ENCODE assay signal across 10 mouse cellular contexts in the genomic region with DNA sequence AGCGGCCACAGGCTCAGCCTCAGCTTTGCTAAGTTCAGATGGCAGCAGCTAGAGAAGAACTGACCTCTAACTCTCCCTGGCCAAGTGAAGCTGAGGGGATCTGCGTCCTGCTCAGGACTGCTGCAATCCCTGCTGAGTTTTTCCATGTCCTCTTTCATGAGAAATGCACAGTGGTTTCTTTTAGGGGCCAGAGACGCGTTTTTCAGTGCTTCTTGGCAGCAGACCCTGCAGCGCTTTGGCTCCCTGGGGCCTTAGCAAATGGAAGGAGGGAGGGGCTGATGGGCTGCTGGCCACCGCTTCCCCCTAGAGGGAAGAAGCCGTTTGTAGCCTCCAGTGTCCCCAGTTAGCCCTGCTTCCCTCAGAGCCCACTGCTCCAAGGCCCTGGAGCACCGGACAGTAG. TPM values are rescaled to one million over a fixed set of nuclear protein-coding genes. Genes with fewer than 3 reads are reported as not detected.
DNase-seq lines count a peak whose midpoint lies in the region; ATAC-seq and TF ChIP-seq lines count a peak whose summit lies in the region.
"Had no signal": no experiment of that assay in that cellular context is flagged by ENCODE, and none has a peak within 500 bp of the region (broad histone marks: within the 10 kb centered on the region; RNA-seq: fewer than 3 reads in every experiment).

No protein-coding gene starts in this region.

- no peak overlapping the region for H3K9ac ChIP-seq in intestine, embryonic 14.5 days (ENCODE audit: low read length)
- H3K9ac ChIP-seq: midbrain, embryonic 12.5 days had no signal

- 42% methylated on average over 8 of the region's 8 CpGs for WGBS in kidney, adult 2 months
- 23% methylated on average over 8 of the region's 8 CpGs for WGBS in intestine, embryonic 14.5 days
- WGBS in olfactory bulb, adult 2 months, result 20% methylated on average over 8 of the region's 8 CpGs

- ATAC-seq in intestine, embryonic 14.5 days (replicated peaks; ENCODE audit: low FRiP score, low TSS enrichment, low read depth), result no peak

- no peak for TF ChIP-seq POLR2A in kidney, adult 2 months (IDR thresholded peaks at IDR 0.05; ENCODE audit: low read depth, low read length)
- TF ChIP-seq POLR2A in olfactory bulb, adult 2 months (IDR thresholded peaks at IDR 0.05; ENCODE audit: insufficient read depth, low read depth, low read length), result no peak

- H3K9me3 ChIP-seq in intestine, embryonic 14.5 days (ENCODE audit: control insufficient read depth, low read length), result no peaks in the 10 kb centered on the region
- H3K9me3 ChIP-seq: midbrain, embryonic 12.5 days had no signal

- no peak for TF ChIP-seq CTCF in kidney, adult 2 months (conservative IDR thresholded peaks at IDR 0.05; ENCODE audit: insufficient read depth, insufficient read length, low read depth, low read length)
- TF ChIP-seq CTCF in olfactory bulb, adult 2 months (IDR thresholded peaks at IDR 0.05; ENCODE audit: insufficient read depth, low read depth, low read length), result no peak

- H3K36me3 ChIP-seq in kidney, adult 2 months (ENCODE audit: control insufficient read depth, insufficient read depth, low read length), result no peaks in the 10 kb centered on the region
- H3K36me3 ChIP-seq in intestine, embryonic 14.5 days (ENCODE audit: control insufficient read depth, insufficient read depth, low read length), result no peaks in the 10 kb centered on the region
- H3K36me3 ChIP-seq: midbrain, embryonic 12.5 days had no signal

- H3K4me1 ChIP-seq in kidney, adult 2 months (ENCODE audit: control insufficient read depth, insufficient read depth, low read length), result no peaks in the 10 kb centered on the region; the same call in 1 of the 2 replicates
- H3K4me1 ChIP-seq in intestine, embryonic 14.5 days (replicated peaks; ENCODE audit: control insufficient read depth, insufficient read depth, low read length), result peaks cover 22% of the 10 kb centered on the region; the same call in 1 of the 2 replicates
- H3K4me1 ChIP-seq in olfactory bulb, adult 2 months (ENCODE audit: control insufficient read depth, insufficient read depth, low read length), result peaks cover 41% of the 10 kb centered on the region

- peak; percentile 31 for DNase-seq in kidney, adult 2 months
- DNase-seq in kidney, adult 9 months, result no peak
- DNase-seq in cerebellum, adult 11 months, result peak; percentile 42
- DNase-seq in gastrocnemius, postnatal 25 days, result peak; percentile 76
- DNase-seq in intestine, embryonic 14.5 days (ENCODE audit: low spot score), result no peak
- no peak for DNase-seq in adrenal gland, adult 2 months
- no peak for DNase-seq in left cerebral cortex, adult 8-10 months (ENCODE audit: low spot score in 2 of 2)

- no peak overlapping the region for H3K4me3 ChIP-seq in kidney, adult 2 months (ENCODE audit: insufficient read depth, low read depth, low read length)
- H3K4me3 ChIP-seq in intestine, embryonic 14.5 days (ENCODE audit: low read depth, low read length), result no peak overlapping the region
- H3K4me3 ChIP-seq in olfactory bulb, adult 2 months (ENCODE audit: insufficient read depth, low read depth, low read length), result no peak overlapping the region
- H3K4me3 ChIP-seq: erythroblast, embryonic 14.5 days; midbrain, embryonic 12.5 days had no signal

- H3K4me2 ChIP-seq in intestine, embryonic 14.5 days (ENCODE audit: low read length), result no peak overlapping the region
- H3K4me2 ChIP-seq: midbrain, embryonic 12.5 days had no signal

- no peak overlapping the region; the same call in 1 of the 2 replicates for H3K27ac ChIP-seq in kidney, adult 2 months (ENCODE audit: insufficient read depth, low read depth, low read length)
- peak overlapping the region; percentile 68 for H3K27ac ChIP-seq in intestine, embryonic 14.5 days (ENCODE audit: low read depth)
- peak overlapping the region; percentile 95 for H3K27ac ChIP-seq in olfactory bulb, adult 2 months (ENCODE audit: insufficient read depth, low read depth, low read length)
- H3K27ac ChIP-seq: midbrain, embryonic 12.5 days had no signal

- H3K27me3 ChIP-seq in kidney, adult 2 months (replicated peaks; ENCODE audit: control insufficient read depth, insufficient read depth, low read length), result no peaks in the 10 kb centered on the region
- H3K27me3 ChIP-seq in intestine, embryonic 14.5 days (replicated peaks; ENCODE audit: control insufficient read depth, insufficient read depth, low read length), result no peaks in the 10 kb centered on the region

RNA-seq across cellular contexts. Expression of gene Il17d, which starts 10.4 kb away (rescaled TPM):
- polyA plus RNA-seq in kidney, adult 2 months (2012; rRNA removed), result 1.5 and 3.0 TPM in 2 replicates
- total RNA-seq in gastrocnemius, postnatal 25 days (2021), result 1 to 10 TPM; 1.6 to 2.6 TPM
- 4.7 and 5.4 TPM in 2 replicates for polyA plus RNA-seq in intestine, embryonic 14.5 days (2014; fragmentation: Nextera tagmentation; extraction: Ambion mirVana)
- not detected in 2 replicates for polyA plus RNA-seq in olfactory bulb, adult 2 months (2012; ENCODE audit: insufficient read depth, insufficient read length, low replicate concordance, missing spikeins)
- total RNA-seq in adrenal gland, adult 2 months (2021), result 1 to 10 TPM; 2.0 to 2.6 TPM
- 19.4 and 23.9 TPM in 2 replicates for polyA plus RNA-seq in adrenal gland, adult 2 months (2012; rRNA removed)
- 10 to 100 TPM; 12.8 to 14.1 (median 13.8) TPM for total RNA-seq in left cerebral cortex, adult 8-10 months (2022)
- polyA plus RNA-seq: erythroblast, embryonic 14.5 days had no signal

RNA-seq across cellular contexts. Expression of gene Eef1akmt1, which starts 36.5 kb away (rescaled TPM):
- polyA plus RNA-seq in kidney, adult 2 months (2012; rRNA removed), result 21.7 and 24.4 TPM in 2 replicates
- total RNA-seq in gastrocnemius, postnatal 25 days (2021), result 10 to 100 TPM; 23.2 to 24.2 TPM
- polyA plus RNA-seq in intestine, embryonic 14.5 days (2014; fragmentation: Nextera tagmentation; extraction: Ambion mirVana), result 106 and 111 TPM in 2 replicates
- polyA plus RNA-seq in olfactory bulb, adult 2 months (2012; ENCODE audit: insufficient read depth, insufficient read length, low replicate concordance, missing spikeins), result not detected in 2 replicates
- total RNA-seq in adrenal gland, adult 2 months (2021), result 10 to 100 TPM; 28.4 to 29.4 TPM
- 5.1 and 5.7 TPM in 2 replicates for polyA plus RNA-seq in adrenal gland, adult 2 months (2012; rRNA removed)
- 10 to 100 TPM; 29.1 to 35.0 (median 29.7) TPM for total RNA-seq in left cerebral cortex, adult 8-10 months (2022)

Comparison
In these comparisons a context has a peak if more than half of its experiments do, and no peak if none do; other contexts are left out.
1. DNase-seq: peak in kidney, adult 2 months (single experiment), cerebellum, adult 11 months (single experiment) and gastrocnemius, postnatal 25 days (single experiment); none in kidney, adult 9 months (single experiment), intestine, embryonic 14.5 days (single experiment), adrenal gland, adult 2 months (single experiment) and left cerebral cortex, adult 8-10 months (0 of 2).